Mouse (Mus musculus) heart, postnatal 0 days (tissue): Measurements from ENCODE around the gene Set.

Source experiments
- CTCF ChIP-seq: IDR thresholded peaks from 2 replicates; pipeline ENCODE4 v1.5.1; 2016; ENCODE audit warnings: antibody characterized with exemption, control low read depth, low read depth
- EP300 ChIP-seq: IDR thresholded peaks from 2 replicates; pipeline ENCODE4 v1.6.1; 2016; ENCODE audit warnings: antibody characterized with exemption, low read depth

DNA sequence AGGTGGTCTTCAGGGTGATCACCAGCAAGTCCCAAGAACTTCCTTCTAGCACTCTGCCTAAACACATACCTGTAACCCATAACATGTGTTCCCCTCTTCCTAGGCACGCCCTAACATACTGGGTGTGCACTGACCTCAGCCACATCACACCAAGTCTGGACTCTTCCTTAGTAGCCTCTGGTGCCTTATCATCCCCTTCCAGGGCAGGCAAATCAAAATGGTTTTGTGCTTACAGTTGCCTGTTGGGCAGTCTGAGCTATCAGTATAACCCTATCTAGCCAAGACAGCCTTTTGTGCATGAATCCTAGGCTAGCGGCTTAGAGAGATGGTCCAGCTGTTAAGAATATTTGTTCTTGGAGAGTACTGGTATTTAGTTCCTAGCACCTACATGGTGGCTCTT lies 54.3 kb downstream of the Set start:
- TF ChIP-seq CTCF (no peak), EP300 (no peak)
